Mouse (Mus musculus) liver, adult 2 months (tissue): ENCODE results near the gene Ifitm1. TPM values are rescaled to one million over a fixed set of nuclear protein-coding genes. Genes with fewer than 3 reads are reported as not detected.
A peak's percentile ranks its signal among the peaks of the same experiment; 100 is the strongest.
"Not testable (repeated sequence)": the region's sequence is repeated elsewhere in the genome, so short reads cannot be mapped to it uniquely, and the experiment has no call there.

Experiments used
- DNase-seq: peaks from one replicate; pipeline ENCODE4 v3.0.0-alpha.2; 2011; ENCODE audit warnings: low read depth, low spot score; ENCODE audit errors: extremely low read depth
- H3K27ac ChIP-seq: fragments of 200-500 bp; replicated peaks from 2 replicates; pipeline ENCODE4 v1.5.1; 2012; ENCODE audit warnings: low read depth, mild to moderate bottlenecking, control low read depth, inconsistent platforms, low read length; ENCODE audit not compliant: insufficient read depth
- H3K27me3 ChIP-seq: fragments of 200-500 bp; 2 replicates; pipeline ENCODE4 v1.6.1; 2012; ENCODE audit warnings: mild to moderate bottlenecking, moderate library complexity, low read length, inconsistent platforms; ENCODE audit not compliant: control insufficient read depth, insufficient read depth
- H3K36me3 ChIP-seq: fragments of 200-500 bp; 2 replicates; pipeline ENCODE4 v1.6.1; 2012; ENCODE audit warnings: low read length, inconsistent platforms; ENCODE audit not compliant: control insufficient read depth, insufficient read depth
- H3K4me1 ChIP-seq: fragments of 200-500 bp; 2 replicates; pipeline ENCODE4 v1.6.1; 2011; ENCODE audit warnings: low read length; ENCODE audit not compliant: control insufficient read depth, insufficient read depth
- H3K4me3 ChIP-seq: fragments of 200-500 bp; 2 replicates; pipeline ENCODE4 v1.5.1; 2011; ENCODE audit warnings: low read depth, mild to moderate bottlenecking, control low read depth, low read length, moderate library complexity; ENCODE audit not compliant: insufficient read depth
- H3K79me2 ChIP-seq: fragments of 200-500 bp; 2 replicates; pipeline ENCODE4 v1.6.1; 2012; ENCODE audit warnings: inconsistent platforms, mild to moderate bottlenecking, low read length, moderate library complexity; ENCODE audit not compliant: control insufficient read depth, insufficient read depth
- H3K9ac ChIP-seq: fragments of 200-500 bp; 2 replicates; pipeline ENCODE4 v1.6.1; 2012; ENCODE audit warnings: low read depth, mild to moderate bottlenecking, control low read depth, inconsistent platforms, low read length
- CTCF ChIP-seq: fragments of 200-500 bp; IDR thresholded peaks from 2 replicates; pipeline ENCODE4 v1.5.1; 2011; ENCODE audit warnings: low read depth, low read length, control low read depth
- POLR2A ChIP-seq: fragments of 200-500 bp; IDR thresholded peaks from 2 replicates; pipeline ENCODE4 v1.6.1; 2011; ENCODE audit warnings: low read length, control low read depth; ENCODE audit not compliant: insufficient read depth; ENCODE audit errors: extremely low read depth
- WGBS: fragments of 180-500 bp; shearing (Covaris S2); methylation state at CpG from one replicate; pipeline ENCODE4 v1.1.7; 2018; 5-methylcytosine and 5-hydroxymethylcytosine counted together
- polyA plus RNA-seq: library from polyadenylated mRNA; depleted of rRNA; stranded (reverse); fragments of >200 nt; gene quantifications from 2 replicates; pipeline ENCODE4 v1.2.3, GENCODE M21; 2012; rRNA removed
- total RNA-seq: library from RNA; depleted of rRNA; stranded (reverse); fragments of >200 nt; gene quantifications from 2 replicates; pipeline ENCODE4 v1.2.3, GENCODE M21; 2014; rRNA removed

Gene Ifitm1
- total and polyA plus RNA-seq, 2 experiments = 11.2 to 79.4 TPM

- H3K4me1 ChIP-seq = peaks cover 5% of the 10 kb centered on the region; the same call in 1 of the 2 replicates
- no peak for TF ChIP-seq POLR2A
- TF ChIP-seq CTCF = no peak
- H3K36me3 ChIP-seq = no peaks in the 10 kb centered on the region
- H3K9ac ChIP-seq = 0 out of 2 replicates have a peak overlapping the region, but pooled peaks have one; percentile 4
- peak; percentile 38 for DNase-seq
- peak overlapping the region; percentile 28; the same call in 1 of the 2 replicates for H3K27ac ChIP-seq
- no peaks in the 10 kb centered on the region for H3K79me2 ChIP-seq
- H3K27me3 ChIP-seq = no peaks in the 10 kb centered on the region
- 86% methylated on average over 10 of the region's 10 CpGs for WGBS
- no peak overlapping the region; the same call in 1 of the 2 replicates for H3K4me3 ChIP-seq
These were observed 50.0 kb downstream of the Ifitm1 start for GRCm38 (mm10) chr7:141016707-141017697.

- H3K4me1 ChIP-seq, H3K4me3 ChIP-seq, H3K79me2 ChIP-seq, DNase-seq, H3K27me3 ChIP-seq, H3K9ac ChIP-seq, H3K36me3 ChIP-seq: not testable (repeated sequence)
- H3K27ac ChIP-seq = peak within 1 kb of the TSS; percentile 28; the same call in 1 of the 2 replicates
- 100% methylated on average over 1 of the region's 1 CpGs for WGBS
These were observed 50.8 kb downstream of the Ifitm1 start, which contains the start of gene Ifitm6 for GRCm38 (mm10) chr7:141017824-141018223. Ifitm6 (minus strand) TSS chr7:141017924.

- WGBS = 93% methylated on average over 5 of the region's 5 CpGs
- Histone ChIP-seq H3K27me3 (no peaks in the 10 kb centered on the region), H3K79me2 (no peaks in the 10 kb centered on the region), H3K36me3 (no peaks in the 10 kb centered on the region), H3K4me1 (no peaks in the 10 kb centered on the region), H3K9ac (no peak overlapping the region), H3K27ac (no peak overlapping the region), H3K4me3 (no peak overlapping the region)
- TF ChIP-seq POLR2A = no peak
- no peak for TF ChIP-seq CTCF
- DNase-seq = no peak
These were observed 52.0 kb downstream of the Ifitm1 start for GRCm38 (mm10) chr7:141019028-141019427.

Other genes starting within 250 kb of the Ifitm1 start
- gene Cyp2e1, start 203.5 kb upstream of the Ifitm1 start, total RNA-seq = 3,097 and 4,003 TPM in 2 replicates
- 2,786 and 2,859 TPM in 2 replicates for gene Cyp2e1, start 203.5 kb upstream of the Ifitm1 start, polyA plus RNA-seq
- not detected in 2 replicates for gene Syce1, start 179.4 kb upstream of the Ifitm1 start, total RNA-seq
- gene Syce1, start 179.4 kb upstream of the Ifitm1 start, polyA plus RNA-seq = 0.07 TPM in 1 of 2 replicates, not detected in the other
- 1.0 TPM in 2 replicates for gene Zfp941, start 145.0 kb upstream of the Ifitm1 start, total RNA-seq
- 0.34 and 0.77 TPM in 2 replicates for gene Zfp941, start 145.0 kb upstream of the Ifitm1 start, polyA plus RNA-seq
- gene Urah, start 132.2 kb upstream of the Ifitm1 start, total RNA-seq = 511 and 549 TPM in 2 replicates
- 1,037 and 1,096 TPM in 2 replicates for gene Urah, start 132.2 kb upstream of the Ifitm1 start, polyA plus RNA-seq
- 0.46 TPM in 1 of 2 replicates, not detected in the other for gene Scgb1c1, start 121.7 kb upstream of the Ifitm1 start, total RNA-seq
- gene Scgb1c1, start 121.7 kb upstream of the Ifitm1 start, polyA plus RNA-seq = 1.0 TPM in 1 of 2 replicates, not detected in the other
- not detected in 2 replicates for gene Odf3, start 119.4 kb upstream of the Ifitm1 start, total RNA-seq
- not detected in 2 replicates for gene Odf3, start 119.4 kb upstream of the Ifitm1 start, polyA plus RNA-seq
- 0.60 and 1.4 TPM in 2 replicates for gene Gm45785, start 110.9 kb upstream of the Ifitm1 start, total RNA-seq
- gene Gm45785, start 110.9 kb upstream of the Ifitm1 start, polyA plus RNA-seq = not detected in 2 replicates
- 17.5 and 20.3 TPM in 2 replicates for gene Ric8a, start 110.3 kb upstream of the Ifitm1 start, total RNA-seq
- gene Ric8a, start 110.3 kb upstream of the Ifitm1 start, polyA plus RNA-seq = 24.6 and 34.4 TPM in 2 replicates
- 15.0 and 15.4 TPM in 2 replicates for gene Bet1l, start 109.6 kb upstream of the Ifitm1 start, total RNA-seq
- gene Bet1l, start 109.6 kb upstream of the Ifitm1 start, polyA plus RNA-seq = 22.1 and 29.2 TPM in 2 replicates
- gene Psmd13, start 85.3 kb upstream of the Ifitm1 start, total RNA-seq = 83.6 and 102 TPM in 2 replicates
- gene Psmd13, start 85.3 kb upstream of the Ifitm1 start, polyA plus RNA-seq = 51.1 and 58.2 TPM in 2 replicates
- 134 and 150 TPM in 2 replicates for gene Sirt3, start 84.9 kb upstream of the Ifitm1 start, total RNA-seq
- gene Sirt3, start 84.9 kb upstream of the Ifitm1 start, polyA plus RNA-seq = 155 TPM in 2 replicates
- gene Cox8b, start 66.8 kb upstream of the Ifitm1 start, total RNA-seq = 0.55 and 0.81 TPM in 2 replicates
- gene Cox8b, start 66.8 kb upstream of the Ifitm1 start, polyA plus RNA-seq = not detected in 2 replicates
- 28.9 and 33.4 TPM in 2 replicates for gene Nlrp6, start 46.3 kb upstream of the Ifitm1 start, total RNA-seq
- 72.9 and 119 TPM in 2 replicates for gene Nlrp6, start 46.3 kb upstream of the Ifitm1 start, polyA plus RNA-seq
- 16.6 and 19.1 TPM in 2 replicates for gene Pgghg, start 25.8 kb upstream of the Ifitm1 start, total RNA-seq
- gene Pgghg, start 25.8 kb upstream of the Ifitm1 start, polyA plus RNA-seq = 41.3 and 43.3 TPM in 2 replicates
- 0.40 and 0.55 TPM in 2 replicates for gene Ifitm5, start 16.9 kb upstream of the Ifitm1 start, total RNA-seq
- gene Ifitm5, start 16.9 kb upstream of the Ifitm1 start, polyA plus RNA-seq = 0.76 and 1.0 TPM in 2 replicates
- not detected in 2 replicates for gene Gm45717, start 11.3 kb upstream of the Ifitm1 start, total RNA-seq
- not detected in 2 replicates for gene Gm45717, start 11.3 kb upstream of the Ifitm1 start, polyA plus RNA-seq
- 270 and 282 TPM in 2 replicates for gene Ifitm2, start 11.2 kb upstream of the Ifitm1 start, total RNA-seq
- gene Ifitm2, start 11.2 kb upstream of the Ifitm1 start, polyA plus RNA-seq = 968 and 1,028 TPM in 2 replicates
- 296 and 392 TPM in 2 replicates for gene Ifitm3, start 43.5 kb downstream of the Ifitm1 start, total RNA-seq
- gene Ifitm3, start 43.5 kb downstream of the Ifitm1 start, polyA plus RNA-seq = 848 and 1,254 TPM in 2 replicates
- gene Ifitm6, start 50.7 kb downstream of the Ifitm1 start, total RNA-seq = 0.81 and 0.83 TPM in 2 replicates
- gene Ifitm6, start 50.7 kb downstream of the Ifitm1 start, polyA plus RNA-seq = 0.72 and 1.7 TPM in 2 replicates
- not detected in 2 replicates for gene Gm17387, start 61.9 kb downstream of the Ifitm1 start, total RNA-seq
- gene Gm17387, start 61.9 kb downstream of the Ifitm1 start, polyA plus RNA-seq = not detected in 2 replicates
- gene B4galnt4, start 93.9 kb downstream of the Ifitm1 start, total RNA-seq = 0.09 TPM in 1 of 2 replicates, not detected in the other
- 0.04 and 0.10 TPM in 2 replicates for gene B4galnt4, start 93.9 kb downstream of the Ifitm1 start, polyA plus RNA-seq
- 0.60 and 0.83 TPM in 2 replicates for gene Pkp3, start 111.0 kb downstream of the Ifitm1 start, total RNA-seq
- gene Pkp3, start 111.0 kb downstream of the Ifitm1 start, polyA plus RNA-seq = 1.9 and 2.0 TPM in 2 replicates
- 21.8 and 28.5 TPM in 2 replicates for gene Sigirr, start 133.4 kb downstream of the Ifitm1 start, total RNA-seq
- gene Sigirr, start 133.4 kb downstream of the Ifitm1 start, polyA plus RNA-seq = 42.4 and 42.5 TPM in 2 replicates
- not detected in 2 replicates for gene Ano9, start 150.6 kb downstream of the Ifitm1 start, total RNA-seq
- gene Ano9, start 150.6 kb downstream of the Ifitm1 start, polyA plus RNA-seq = 0.09 and 0.13 TPM in 2 replicates
- 5.2 and 5.4 TPM in 2 replicates for gene Ptdss2, start 155.2 kb downstream of the Ifitm1 start, total RNA-seq
- 10.7 and 13.5 TPM in 2 replicates for gene Ptdss2, start 155.2 kb downstream of the Ifitm1 start, polyA plus RNA-seq
- 106 and 108 TPM in 2 replicates for gene Rnh1, start 205.6 kb downstream of the Ifitm1 start, total RNA-seq
- 134 and 136 TPM in 2 replicates for gene Rnh1, start 205.6 kb downstream of the Ifitm1 start, polyA plus RNA-seq
- 37.6 and 53.8 TPM in 2 replicates for gene Hras, start 226.8 kb downstream of the Ifitm1 start, total RNA-seq
- gene Hras, start 226.8 kb downstream of the Ifitm1 start, polyA plus RNA-seq = 50.4 and 58.9 TPM in 2 replicates
- gene Lrrc56, start 226.9 kb downstream of the Ifitm1 start, total RNA-seq = 1.8 and 2.1 TPM in 2 replicates
- 4.4 and 4.8 TPM in 2 replicates for gene Lrrc56, start 226.9 kb downstream of the Ifitm1 start, polyA plus RNA-seq
- 0.47 and 0.83 TPM in 2 replicates for gene Lmntd2, start 246.9 kb downstream of the Ifitm1 start, total RNA-seq
- gene Lmntd2, start 246.9 kb downstream of the Ifitm1 start, polyA plus RNA-seq = 1.4 and 2.2 TPM in 2 replicates
- 21.6 and 22.5 TPM in 2 replicates for gene Rassf7, start 248.6 kb downstream of the Ifitm1 start, total RNA-seq
- 49.1 and 53.3 TPM in 2 replicates for gene Rassf7, start 248.6 kb downstream of the Ifitm1 start, polyA plus RNA-seq